Mouse (Mus musculus) retina, adult 2 months (tissue): ENCODE results near the gene Omd.
"Not testable (repeated sequence)": the region's sequence is repeated elsewhere in the genome, so short reads cannot be mapped to it uniquely, and the experiment has no call there.

Source experiments
- DNase-seq: peaks from one replicate; pipeline ENCODE4 v3.0.0-alpha.2; 2012; ENCODE audit warnings: low read depth, low spot score

Omd gene

DNA sequence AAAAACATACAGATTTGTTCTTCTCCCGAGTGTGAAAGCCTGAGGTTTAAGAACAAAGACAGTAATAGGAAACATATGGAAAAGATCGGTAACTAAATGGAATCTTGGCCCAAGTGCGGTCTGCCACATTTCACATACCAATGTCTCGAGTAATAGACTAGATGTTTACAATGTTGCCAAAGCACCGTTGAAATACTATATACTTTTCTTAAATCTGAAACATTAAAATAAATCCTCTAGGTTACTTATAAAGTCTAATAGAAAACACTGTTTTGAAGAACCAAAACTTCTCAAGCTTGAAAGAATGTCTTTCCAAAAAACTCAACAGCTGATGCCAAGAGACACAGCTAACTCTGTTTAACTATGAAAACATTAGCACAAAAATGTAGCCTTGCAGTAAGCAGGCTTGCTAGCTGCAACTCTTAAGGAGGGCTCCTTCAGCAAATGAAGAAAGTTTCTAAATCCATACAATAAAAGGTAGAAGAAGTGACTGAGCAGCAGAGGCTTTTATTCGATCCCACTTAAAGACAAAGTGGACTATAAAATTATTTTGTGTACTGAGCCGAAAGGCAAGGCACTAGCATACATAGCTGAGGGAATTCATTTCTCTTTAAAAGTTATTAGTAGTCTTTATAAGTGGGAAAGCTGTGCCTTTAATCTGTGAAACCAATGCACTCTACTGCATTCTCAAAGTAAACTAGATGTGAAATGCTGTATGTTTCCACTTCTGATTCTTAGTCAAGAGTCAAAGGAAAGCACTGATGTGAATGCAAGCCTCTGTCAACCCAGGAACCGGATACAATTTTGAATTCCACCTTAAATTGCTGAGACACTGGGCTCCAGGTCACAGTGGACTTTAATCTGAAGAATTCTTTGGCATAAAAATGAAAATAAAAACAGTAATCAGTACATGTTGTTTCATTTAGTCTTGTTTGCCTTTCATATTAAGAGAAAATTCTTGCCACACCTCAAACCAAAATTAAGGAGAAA, at the start of gene Omd:
TSS of gene Omd (plus strand) at position 922 of the 990 bp plus-strand sequence.
- DNase-seq, result no peak

DNA sequence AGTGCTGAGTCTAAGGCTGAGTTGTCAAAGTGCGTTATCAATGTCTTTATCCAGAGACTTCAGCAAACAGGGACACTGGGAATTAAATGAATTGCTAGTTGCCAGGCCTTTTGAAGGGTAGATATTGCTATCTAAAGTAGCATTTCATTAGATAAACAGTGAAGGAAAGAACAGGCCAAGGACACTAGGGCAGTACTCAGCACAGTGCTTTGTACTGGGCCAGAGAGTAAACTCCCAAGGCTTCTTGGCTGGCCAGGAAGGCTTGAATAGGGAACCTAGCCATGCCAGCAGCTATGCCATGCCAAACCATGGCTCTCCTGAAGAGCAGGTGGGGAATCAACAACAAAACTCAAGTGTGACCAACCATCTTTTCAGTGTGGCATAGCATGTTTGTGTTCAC, 45.3 kb upstream of the Omd start:
- DNase-seq, result no peak

DNA sequence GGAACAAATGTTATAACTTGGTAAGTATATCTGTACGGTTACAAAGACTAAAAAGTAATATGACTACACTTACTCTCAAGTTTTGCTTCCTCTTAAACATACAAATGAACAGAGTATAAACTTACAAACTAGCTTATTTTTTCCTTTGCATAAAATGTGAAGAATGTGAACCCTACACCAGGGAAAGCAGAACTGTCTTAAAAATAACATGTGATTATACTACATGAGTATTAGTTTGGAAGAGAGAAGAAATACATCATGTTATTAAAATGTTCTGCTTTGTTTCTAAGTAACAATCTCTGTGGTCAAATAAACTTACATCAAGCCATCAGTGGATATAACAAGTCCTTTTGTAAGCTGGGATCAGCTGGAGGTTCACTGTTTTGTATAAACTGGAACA, 43.6 kb upstream of the Omd start:
- no peak for DNase-seq

DNA sequence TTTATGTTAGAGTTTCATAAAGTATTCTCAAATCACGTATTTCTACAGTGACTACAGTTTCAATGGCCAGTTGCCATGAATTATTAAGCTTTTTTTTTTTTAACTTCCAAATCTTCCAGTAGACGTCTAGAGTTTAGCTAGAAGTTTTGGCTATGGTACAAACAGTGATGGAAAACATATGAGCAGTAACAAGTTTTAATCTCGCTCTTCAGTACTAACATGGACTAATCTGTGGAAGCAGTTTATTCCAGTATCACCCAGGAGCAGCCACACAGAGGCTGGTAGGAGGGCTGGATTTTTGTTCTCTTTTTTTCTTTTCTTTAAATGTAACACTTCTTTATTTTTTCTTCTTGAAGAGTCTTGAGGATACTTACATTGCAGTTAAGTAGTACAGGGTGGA, 38.0 kb upstream of the Omd start, which contains the start of gene Aspn:
TSS of gene Aspn (plus strand) at position 165 of the 400 bp plus-strand sequence.
- DNase-seq, result no peak

DNA sequence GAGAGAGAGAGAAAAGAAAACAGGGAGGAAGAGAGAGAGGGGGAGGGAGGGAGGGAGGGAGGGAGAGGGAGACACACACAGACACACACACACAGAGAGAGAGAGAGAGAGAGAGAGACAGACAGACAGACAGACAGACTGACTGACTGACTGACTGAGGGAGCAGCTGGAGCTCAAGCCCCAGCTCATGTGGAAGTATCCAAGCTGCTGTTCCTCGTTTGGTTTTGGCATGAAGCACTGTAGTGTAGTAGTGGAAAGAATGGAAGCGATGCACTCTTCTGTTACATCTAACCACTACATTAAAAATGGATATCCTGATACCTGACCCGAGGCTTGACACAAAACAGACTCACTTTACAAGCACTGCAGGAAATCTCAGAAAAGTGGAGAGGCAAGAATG, 36.6 kb upstream of the Omd start:
- DNase-seq, result no peak

DNA sequence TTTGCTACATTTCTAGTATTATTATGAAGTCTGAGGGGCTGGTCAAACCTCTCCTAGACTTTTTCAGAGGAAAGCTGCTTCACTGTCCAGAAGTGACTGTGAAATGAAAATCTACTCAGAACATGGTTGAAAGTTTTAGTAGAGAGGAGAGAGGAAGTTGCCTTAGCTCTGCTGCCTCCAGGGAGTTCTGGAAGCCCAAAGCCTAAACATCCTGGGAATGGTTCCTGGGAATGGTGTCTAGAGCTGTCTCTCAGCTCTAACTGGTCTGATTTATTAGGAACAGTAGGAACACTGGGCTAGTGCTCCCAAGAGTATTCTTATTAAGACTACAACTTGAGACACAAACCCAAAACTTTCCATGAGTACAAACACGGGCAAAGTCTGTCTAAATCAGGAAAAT, 35.7 kb upstream of the Omd start:
- no peak for DNase-seq

DNA sequence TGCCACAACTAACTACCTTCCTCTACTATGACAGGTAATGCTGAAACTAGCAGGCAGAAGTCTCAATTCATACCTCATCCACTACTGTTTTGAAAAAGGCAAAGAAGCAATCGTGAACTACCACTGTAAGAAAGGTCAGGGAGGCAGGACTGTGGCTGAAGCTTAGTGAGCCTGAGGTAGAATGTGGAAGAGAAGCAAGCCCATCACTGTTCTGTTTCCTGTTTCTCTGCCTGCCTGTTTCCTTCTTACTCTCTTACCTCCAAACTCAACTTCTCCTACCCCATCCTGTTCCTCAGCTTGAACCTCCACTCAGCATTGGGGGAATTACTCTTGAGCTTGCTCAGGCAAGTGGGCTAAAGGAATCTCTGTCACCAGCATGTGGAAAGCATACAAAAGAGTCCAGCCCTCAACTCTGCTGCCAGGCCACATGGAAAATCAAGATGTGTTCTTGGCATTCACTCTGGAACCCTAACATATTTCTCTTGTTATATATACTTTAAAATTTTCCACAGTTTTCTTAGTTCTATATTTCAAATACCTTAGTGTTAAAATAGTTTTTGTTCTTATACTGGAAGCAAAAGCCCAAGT, 34.6 kb upstream of the Omd start:
- DNase-seq, result no peak

DNA sequence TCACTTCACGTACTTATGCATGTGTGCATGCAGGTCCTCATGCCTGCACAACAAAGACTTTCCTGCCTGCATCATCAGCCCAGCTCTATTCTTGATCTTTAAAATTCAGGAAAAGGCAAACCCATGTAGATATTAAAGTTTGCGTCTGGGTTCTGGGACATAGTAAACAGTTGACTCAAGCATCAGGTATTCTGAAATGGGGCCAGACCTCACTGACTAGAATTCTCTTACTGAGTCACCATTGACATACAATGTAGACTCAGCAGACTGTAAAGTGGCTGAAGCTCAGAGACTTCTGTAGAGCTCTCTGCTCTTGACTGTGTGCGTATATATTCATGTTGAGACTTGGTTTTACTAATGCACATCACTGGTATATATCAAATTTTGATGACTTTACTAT, 32.6 kb upstream of the Omd start:
- no peak for DNase-seq

DNA sequence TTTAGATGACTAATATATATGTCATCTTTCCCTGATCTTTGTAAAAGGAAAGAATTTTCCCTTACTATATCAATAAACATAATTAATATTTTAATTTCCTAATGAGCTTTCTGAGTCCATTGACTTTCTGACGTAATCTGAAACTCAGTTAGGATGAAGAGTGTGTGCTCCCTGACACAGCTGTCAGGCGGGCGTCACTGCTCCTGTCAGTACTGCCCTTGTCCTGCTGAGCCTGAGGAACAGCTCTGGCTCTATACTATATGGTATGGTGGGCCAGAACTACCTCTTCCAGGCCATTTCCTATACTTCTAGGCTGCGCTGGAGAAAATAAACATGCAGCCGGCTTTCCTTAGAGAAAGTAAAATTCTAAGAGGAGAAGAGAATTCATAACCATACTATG, 27.7 kb upstream of the Omd start:
- no peak for DNase-seq

DNA sequence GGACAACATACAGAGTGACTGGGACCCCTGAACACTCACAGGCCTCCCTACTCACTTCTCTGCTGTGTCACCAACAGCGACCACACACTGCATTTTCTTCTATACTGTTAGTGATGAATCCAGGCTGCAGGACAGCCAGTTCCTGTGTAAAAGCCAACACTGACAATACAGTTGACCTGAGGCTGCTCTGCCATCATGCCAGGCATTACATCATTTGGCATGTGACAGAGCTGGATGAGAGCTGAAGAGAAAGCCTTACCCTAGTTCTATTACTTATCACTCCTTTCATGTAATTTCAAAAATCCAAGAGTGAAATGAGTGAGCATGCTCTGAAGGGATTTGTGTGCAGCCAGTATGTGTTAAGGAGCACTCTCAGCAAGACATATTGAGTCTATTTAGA, 26.1 kb upstream of the Omd start:
- DNase-seq, result no peak

DNA sequence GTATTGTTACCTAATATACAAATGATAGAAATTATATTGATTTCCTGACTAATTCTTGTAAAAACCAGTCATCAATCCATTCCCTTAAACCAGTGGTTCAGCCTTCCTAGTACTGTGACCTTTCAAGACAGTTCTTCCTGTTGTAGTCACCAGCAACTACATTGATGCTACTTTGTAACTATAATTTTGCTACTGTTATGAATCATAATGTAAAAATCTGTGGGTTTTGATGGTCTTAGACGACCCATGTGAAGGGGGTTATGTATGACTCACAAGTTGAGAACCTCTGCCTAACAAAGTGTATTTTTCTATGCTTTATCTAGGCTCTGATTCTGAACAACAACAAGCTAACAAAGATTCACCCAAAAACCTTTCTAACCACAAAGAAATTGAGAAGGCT, 25.3 kb upstream of the Omd start:
- no peak for DNase-seq

DNA sequence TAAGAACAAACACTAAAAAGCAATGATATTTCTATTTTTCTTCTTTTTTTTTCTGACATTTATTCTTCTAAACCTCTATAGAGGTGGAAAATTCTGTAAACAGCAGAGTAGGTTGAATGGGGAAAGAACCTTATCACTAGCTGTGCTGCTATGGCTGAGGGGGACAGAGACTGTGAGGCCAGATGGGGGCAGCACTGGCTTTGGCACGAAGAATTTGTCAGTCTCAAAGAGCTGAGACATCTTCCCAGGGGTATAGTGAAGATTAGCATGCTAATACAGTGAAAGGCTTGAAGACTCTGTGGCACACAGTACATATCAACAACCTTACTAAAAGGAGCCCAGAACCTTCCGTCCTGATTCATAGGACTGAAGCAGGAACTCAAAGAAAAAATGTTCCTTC, 23.1 kb upstream of the Omd start:
- DNase-seq, result no peak

DNA sequence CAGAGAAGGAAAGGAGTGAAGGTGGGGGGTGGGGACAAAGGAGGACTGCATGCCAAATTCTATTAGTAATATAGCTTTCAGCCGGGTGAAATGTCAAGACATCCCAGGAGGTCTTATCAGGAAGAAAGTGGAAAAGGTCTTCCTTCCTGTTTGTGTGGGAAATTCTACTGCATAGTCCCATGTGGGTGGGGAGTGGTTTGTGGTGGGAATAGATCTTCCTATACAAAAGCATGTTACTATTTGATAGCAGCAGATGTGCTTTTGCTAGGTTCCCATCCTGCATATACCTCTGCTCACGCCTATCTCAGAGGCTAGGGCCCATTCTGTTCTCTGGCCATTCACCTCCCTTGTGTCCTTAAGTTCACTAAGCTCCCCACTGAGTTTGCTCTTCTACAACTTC, 21.4 kb upstream of the Omd start:
- DNase-seq, result no peak

DNA sequence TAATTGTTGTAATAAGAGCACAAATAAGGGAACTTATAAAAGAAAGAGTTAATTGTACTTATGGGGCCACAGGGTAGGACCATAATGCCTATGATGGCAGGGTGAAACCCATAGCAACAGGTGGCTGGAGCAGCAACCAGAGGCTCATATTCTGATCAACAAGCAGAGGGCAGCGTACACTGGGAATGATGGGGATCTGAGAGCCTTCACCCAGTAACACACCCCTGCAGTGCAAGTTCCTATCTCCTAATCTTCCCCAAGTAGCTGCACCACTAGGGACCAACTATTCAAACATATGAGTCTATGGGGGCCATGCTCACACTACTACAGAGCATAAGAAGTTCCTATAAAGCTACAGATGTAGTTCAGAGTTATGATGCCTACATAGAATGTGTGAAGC, 17.9 kb upstream of the Omd start:
- DNase-seq, result no peak

DNA sequence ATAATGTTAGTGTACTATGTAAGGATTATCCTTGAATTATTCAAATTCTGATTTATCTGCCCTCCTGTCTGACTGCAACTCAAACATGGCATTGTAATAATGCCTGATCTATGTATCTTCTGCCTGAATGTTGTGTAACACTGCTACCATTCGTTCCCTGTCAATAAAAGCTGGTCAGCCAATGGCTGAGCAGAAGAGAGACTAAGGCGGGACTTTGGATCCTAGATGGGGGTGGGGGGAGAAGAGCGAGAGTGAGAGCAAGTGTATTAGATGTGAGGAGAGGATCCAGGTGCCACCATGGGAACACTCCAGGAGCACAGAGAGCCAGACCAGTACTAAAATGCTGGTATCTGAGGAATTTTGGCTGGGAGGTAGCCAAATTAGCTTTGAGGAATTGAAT, 11.9 kb upstream of the Omd start:
- no peak for DNase-seq

DNA sequence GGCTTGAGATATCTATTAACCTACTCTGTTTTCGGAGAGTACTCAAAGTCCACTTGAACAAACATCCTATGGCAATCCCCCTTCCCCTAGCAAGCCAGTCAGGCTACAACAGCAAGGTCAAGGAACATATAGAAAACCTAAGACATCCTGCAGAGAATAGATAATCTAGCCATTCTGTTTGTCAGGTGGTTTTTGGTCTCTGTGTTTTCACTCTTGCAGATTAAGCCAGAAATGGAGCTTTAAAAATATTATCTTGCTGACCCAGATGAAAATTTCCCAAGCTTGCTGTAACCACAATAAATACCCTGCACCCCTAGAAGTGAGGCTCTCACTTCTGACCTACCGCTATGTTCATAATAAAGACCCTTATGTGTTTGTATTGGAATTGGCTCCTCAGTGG, 10.8 kb upstream of the Omd start:
- DNase-seq, result no peak

DNA sequence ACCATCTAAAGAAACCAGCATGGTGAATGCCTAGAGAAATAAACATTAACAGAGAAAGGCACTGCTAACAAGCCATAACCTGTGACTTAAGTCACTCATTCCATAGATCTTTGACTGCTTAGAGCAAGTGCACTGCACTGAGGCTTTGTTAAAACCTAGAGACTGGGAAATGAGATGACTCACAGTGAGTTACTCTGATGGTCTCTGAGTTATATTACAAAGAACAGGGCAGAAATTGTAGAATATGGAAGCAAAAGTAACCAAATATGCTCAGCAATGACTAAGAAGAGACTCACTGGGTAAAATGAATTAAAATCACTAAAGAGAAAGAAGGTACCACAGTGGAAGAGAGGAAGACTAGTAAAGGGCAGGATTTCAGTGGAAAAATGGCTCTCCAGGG, 1.6 kb downstream of the Omd start:
- DNase-seq, result no peak

DNA sequence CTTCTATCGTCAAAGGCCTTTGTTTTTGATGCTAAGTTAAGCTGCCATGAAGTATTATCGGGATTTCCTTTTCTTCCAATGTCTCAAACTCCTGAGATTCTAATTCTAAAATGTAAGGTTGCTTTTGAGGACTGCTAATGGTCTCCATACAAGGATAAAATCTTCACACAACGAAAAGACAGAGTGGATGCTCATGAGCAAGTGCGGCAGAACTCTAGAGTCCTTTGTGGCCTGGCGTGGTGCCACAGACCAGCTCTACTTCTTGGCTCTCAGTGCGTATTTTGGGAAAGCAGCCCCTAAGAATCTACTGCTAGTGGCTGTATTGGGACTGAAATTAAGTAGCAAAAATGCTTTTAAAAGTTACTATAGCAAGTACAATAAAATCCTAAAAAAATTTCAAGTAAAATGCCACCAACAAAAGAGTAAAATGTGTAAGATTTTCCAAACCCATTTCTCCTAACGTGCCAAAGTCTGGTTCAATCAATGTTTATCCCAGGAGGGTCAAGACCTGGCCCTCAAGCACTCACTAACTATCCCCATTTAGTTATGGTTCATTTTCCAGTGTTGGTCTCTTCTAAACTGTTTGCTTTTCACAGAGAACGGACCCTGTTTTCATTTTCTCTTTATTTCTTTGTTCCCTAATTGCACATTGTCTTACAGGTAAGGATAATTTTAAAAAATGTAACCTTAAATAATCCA, 2.2 kb downstream of the Omd start:
- DNase-seq, result no peak

DNA sequence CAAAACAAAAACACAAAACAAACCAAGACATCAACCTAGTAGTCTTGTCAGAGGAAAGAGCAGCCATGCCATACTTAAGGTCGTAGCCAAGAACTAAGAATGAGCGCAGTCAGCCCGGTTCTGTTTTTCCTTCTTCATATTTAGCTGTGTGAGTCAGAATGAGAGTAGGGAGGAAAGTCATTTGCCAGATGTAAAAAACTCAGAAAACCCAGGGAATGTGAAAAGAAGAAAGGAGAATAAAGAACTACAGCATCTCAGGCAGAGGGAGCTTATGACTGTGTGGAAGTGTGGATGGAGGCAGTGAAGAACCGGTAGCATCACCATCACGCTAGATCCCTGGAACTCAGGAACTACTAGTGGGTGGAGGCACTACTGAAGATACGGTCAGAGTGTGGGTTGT, 3.8 kb downstream of the Omd start:
- DNase-seq, result no peak

DNA sequence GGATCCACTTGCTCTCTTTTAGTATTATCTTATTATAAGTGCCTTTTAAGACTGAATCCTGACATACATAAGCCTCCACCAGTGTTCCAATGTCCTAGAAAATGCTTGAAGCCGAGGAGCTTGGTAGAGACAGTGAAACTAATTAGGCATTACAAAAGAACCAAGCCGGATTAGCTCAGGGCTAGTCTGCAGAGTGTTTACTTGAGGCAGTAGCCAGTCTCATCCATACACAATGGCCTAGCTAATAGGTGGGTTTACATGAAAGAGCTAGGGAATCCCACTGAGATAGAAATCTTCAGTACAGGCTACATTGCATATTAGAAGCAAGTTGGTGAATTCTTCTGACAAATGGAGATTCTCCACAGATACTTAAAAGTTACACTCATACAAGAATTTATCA, 20.3 kb downstream of the Omd start:
- not testable (repeated sequence) for DNase-seq

DNA sequence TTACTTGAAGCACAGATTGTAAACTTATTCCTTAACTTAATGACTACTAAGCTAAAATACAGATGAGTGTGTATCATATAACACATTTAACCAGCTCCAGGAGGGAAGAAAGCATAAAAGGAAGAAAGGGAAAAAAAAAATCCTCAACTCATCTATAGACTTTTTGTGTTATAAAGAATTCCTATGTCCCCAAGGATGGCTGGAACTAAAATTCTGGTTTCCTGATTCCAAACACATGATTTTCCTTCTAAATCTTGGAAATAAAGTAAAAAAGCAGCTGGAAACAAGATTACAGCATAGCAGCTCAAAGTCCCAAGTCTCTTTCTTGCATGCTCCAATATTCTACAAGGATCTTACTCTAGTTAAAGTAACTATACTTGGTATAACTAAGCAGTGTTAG, 21.3 kb downstream of the Omd start:
- DNase-seq, result no peak

DNA sequence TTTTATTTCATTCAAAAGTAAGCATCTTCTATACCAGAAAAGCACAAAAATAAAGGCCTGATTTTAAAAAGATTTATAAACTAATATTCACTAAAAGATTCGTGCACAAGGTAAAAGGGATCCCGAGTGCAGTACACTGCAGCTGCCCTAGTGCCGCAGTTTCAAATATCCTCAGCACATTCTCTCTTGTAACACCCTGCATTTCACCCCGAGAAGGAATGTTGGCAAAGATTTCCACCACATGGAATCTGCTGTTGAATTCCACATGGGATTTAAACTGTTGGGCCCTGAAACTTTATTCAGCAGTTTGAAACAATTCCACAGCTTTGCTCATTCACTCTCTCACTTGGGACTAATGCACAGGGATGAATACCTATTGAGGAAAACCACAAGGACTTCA, 25.5 kb downstream of the Omd start, which contains the start of gene Ogn:
TSS of gene Ogn (plus strand) at position 333 of the 400 bp plus-strand sequence.
- no peak for DNase-seq
